Mouse (Mus musculus) heart, adult 2 months (tissue): Measurements from ENCODE around the gene Dtd1.

ENCODE experiments used
- CTCF ChIP-seq: fragments of 200-600 bp; IDR thresholded peaks from 2 replicates; pipeline ENCODE4 v1.8.1; 2022; ENCODE audit warnings: antibody characterized with exemption, mild to moderate bottlenecking, moderate library complexity
- EP300 ChIP-seq: fragments of 200-500 bp; IDR thresholded peaks from 2 replicates; pipeline ENCODE4 v1.6.1; 2011; ENCODE audit warnings: low read depth, low read length, control low read depth; ENCODE audit not compliant: insufficient read depth
- POLR2A ChIP-seq: fragments of 200-500 bp; IDR thresholded peaks from 2 replicates; pipeline ENCODE4 v1.6.1; 2011; ENCODE audit warnings: mild to moderate bottlenecking, low read depth, low read length, control low read depth; ENCODE audit not compliant: insufficient read depth

- TF ChIP-seq POLR2A (no peak), EP300 (no peak), CTCF (no peak)
Observed at GRCm38 (mm10) chr2:144719294-144719693, 119.6 kb downstream of the Dtd1 start.
